Mouse (Mus musculus) telencephalon, adult 2 months (tissue): ENCODE measurements around the gene Ctnnd2.
A peak's percentile ranks its signal among the peaks of the same experiment; 100 is the strongest.

Experiments used
- DNase-seq: peaks from one replicate; pipeline ENCODE4 v3.0.0-alpha.2; 2011; ENCODE audit warnings: low read depth, low spot score

The Ctnnd2 gene

DNA sequence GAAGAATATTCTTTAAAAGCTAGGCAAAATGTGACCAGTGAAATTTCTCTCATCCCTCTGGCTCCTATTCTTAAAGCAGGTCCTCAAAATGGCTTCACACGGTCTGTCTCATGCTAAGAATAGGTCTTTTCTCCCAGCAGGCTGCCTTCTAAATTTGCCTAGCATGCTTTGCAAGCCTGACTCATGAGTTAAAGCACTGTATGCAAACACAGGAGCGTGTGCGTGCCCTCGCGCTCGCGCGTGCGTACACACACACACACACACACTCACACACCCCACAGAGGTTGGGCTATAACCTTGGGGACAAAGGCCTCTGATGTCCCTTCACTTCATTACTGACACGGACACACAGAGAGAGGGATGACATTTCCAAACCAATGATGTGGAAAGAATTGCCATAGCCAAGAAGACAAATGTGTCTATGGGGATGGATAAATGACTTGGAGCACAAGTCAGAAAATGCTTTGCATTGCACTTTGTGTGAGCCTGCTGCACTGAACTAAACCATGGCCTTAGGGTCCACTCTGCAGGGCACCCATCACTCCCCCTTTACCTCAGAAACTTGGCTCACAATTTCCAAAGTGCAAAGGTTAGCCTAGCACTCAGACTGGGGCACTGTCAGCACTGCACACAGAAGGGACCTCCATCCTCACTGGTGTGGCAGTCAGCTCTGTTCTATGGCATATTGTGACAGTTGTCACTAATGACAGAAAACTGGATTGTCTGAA, 536.8 kb downstream of the Ctnnd2 start:
- peak; percentile 89 for DNase-seq

GRCm38 (mm10) chr15:30709754-30710105, 537.3 kb downstream of the Ctnnd2 start:
- no peak for DNase-seq

DNA sequence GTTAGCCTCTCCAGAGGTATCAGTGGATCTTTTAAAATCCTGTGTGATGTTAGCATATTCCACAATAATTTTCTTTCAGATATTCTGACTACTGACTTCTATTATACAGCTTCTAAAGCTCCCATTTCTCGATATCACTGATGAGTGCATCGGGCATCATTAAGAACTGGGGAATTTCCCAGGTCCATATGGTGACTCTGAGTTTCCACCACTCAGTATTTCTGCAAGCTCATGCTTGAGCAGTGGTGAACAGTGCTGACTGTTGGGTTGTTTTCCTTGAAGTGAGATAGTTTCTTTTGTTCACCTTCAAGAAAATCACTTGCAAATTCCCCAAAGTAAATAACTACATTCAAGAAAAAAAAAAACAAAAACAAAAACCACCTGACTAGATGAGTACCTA, 542.4 kb downstream of the Ctnnd2 start:
- no peak for DNase-seq

GRCm38 (mm10) chr15:30718811-30719210, 546.4 kb downstream of the Ctnnd2 start:
- DNase-seq: no peak

- DNase-seq: peak; percentile 70
Measured at GRCm38 (mm10) chr15:30719226-30719625, 546.8 kb downstream of the Ctnnd2 start.

DNA sequence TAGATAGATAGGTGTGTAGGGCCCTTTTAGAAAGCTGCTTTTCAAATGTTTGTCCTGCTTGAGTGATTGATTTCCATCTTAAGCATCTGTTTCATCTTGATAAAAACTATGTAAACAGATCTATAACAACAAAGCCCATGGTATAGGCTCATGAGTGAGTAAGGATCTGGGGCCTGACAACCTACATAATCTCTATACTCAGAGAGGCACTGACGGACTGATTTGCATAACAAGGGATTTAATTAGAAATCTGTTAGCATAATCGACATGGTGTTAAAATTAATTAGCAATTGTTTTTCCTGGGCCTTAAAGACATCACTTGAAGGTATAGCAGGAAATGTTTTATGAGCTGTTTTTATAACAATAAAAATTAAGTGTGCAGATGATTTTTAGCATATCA, 548.7 kb downstream of the Ctnnd2 start:
- DNase-seq: no peak

DNA sequence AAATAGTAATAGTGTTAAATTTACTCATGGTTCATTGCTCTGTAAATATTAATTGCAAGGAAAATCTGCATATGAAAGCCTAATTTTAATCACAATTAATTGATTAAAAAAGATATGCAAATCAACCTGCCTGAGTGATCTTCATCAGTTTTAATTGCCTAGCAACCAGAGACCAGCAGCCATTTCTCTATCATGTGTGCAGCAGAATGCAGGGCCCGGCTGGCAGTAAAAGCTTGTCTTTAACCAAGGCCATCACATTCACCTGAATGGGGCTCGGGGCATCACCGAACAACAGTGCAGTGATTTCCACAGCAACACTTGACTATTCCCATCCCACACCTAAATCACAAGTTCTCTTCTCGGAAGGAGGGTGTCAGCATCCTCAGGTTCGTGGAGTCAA, 553.7 kb downstream of the Ctnnd2 start:
- DNase-seq: no peak

- DNase-seq: no peak
Measured at GRCm38 (mm10) chr15:30738178-30738577, 565.8 kb downstream of the Ctnnd2 start.

DNA sequence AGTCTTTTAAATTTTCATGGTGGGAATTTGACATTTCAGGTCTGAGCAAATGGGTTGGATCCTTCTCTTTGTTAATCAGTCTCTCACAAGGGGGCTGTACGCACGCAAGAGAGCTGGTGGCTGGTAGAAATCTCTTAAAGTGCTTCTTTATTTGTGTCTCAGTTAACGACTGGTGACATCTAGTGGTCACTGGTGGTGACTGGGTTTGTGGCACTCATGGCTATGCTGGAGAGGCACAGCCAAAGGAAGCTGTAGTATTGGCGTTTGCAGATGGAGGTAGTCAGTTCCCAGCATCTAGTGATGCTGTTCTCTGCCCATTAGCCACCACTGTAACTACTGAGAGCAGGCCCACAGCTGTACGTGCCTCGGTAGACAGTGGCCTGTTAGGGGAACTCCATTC, 568.3 kb downstream of the Ctnnd2 start:
- peak; percentile 68 for DNase-seq

DNA sequence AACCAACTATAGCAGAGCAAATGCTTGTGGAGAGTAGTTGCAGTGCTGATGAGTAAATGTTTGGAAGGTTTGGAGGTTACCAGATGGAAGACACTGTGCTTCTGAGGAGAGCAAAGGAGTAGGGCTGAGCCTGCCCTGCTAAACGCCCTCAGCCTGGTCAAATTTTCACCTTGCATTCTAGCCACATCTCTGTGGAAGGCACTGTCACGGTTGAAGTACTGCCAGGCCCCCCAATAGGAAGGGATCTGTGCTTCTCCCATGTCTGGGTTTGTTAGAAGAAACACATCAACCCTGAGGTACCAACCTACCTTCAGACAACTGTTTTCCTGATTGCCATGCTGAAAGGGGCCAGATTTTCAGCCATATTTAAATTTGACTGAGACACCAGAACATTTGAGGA, 585.6 kb downstream of the Ctnnd2 start:
- no peak for DNase-seq

DNA sequence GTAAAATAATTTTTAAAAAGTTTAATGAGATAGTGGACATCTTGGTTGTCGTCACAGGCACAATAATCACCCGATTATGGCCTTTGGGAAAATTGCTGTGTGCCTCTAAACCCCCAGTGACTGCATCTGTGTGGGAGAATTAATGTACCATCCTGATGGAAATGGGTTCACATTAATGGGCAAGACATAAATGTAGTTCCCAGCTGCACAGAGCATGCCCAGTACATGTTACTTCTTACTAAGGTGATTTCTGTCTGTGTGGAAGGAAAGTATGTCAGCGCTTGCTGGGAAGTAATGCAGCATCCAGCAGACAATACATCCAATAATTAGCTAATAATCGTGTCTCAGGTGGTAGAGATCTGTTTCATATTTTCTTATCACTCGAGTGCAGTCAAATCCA, 589.8 kb downstream of the Ctnnd2 start:
- DNase-seq: no peak

- no peak for DNase-seq
Measured at GRCm38 (mm10) chr15:30762695-30763285, 590.4 kb downstream of the Ctnnd2 start.

DNA sequence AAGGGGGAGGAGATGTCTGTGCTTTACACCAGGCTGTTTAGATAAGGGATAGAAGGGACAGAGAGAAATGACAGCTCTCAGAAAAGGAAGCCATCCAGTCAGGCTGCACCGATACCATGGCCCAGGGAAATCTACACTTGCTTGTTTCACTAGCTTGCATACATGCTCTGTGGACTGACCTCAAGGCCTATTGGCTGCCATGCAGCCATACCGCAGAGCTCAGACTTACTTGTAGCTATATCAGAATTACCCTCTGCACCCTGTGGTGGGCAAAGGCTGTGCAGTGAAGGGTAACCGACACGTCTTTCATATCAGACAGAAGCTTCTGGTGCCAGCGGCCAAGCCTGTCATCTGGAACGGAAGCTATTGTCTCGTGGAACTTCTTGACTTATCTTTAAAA, 604.5 kb downstream of the Ctnnd2 start:
- no peak for DNase-seq

DNA sequence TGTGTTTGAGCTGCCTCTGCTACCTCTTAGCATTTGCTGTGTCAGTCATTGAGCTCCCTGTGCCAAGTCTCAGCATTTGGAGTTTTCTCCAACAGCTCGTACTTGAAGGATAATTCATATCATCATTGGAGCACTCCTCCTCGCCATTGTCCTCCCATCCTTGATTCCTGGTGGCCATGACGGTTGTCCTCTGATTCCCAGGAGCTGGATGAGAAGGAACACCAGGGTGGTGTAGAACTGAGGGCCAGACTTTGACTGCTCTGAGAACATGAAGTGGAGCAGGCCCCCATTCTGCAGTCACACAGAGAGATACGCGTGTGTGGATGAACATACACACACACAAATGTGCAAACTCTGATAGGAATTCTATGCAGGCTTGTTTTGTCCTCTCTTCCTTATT, 605.4 kb downstream of the Ctnnd2 start:
- no peak for DNase-seq

- no peak for DNase-seq
Measured at GRCm38 (mm10) chr15:30779903-30780302, 607.5 kb downstream of the Ctnnd2 start.

DNA sequence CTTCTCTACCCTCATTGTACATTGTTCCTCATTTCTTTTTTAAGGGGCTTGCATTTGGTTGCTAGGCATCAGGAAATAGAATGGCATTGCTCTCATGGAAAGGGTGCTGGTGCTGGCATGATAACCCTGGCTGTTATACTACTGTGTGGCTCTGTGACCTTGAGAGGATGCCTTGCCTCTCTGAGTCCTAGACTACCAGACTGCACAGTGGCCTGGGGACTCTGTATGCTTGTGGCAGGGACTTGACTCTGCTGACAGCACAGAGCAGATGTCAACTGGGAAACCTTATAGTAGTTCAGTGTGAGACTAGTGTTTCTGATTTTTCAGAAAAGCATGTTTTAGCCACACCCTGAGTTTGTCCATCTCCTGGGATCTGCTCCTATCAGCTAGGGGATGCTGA, 608.6 kb downstream of the Ctnnd2 start:
- DNase-seq: no peak

- DNase-seq: no peak
Measured at GRCm38 (mm10) chr15:30785706-30786320, 613.4 kb downstream of the Ctnnd2 start.

- DNase-seq: no peak
Measured at GRCm38 (mm10) chr15:30793260-30793659, 620.9 kb downstream of the Ctnnd2 start.

DNA sequence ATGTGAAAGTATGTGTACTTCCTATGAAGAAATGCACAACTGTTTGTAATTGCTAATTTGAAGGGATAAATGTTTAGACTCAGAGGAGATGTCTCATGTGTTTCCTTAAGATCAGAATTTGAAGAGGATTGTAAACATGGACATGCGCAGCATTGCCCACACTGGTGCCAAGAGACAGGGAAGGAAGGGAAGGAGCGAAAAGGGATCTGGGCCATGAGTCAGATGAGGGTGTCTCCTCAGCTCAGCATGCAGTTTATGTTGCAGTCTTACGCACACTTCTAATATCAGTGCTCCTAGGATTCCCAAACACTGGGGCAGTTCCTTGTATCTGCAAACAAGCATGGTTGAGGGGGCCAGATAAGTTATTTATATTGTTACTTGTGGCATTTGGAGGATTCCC, 623.3 kb downstream of the Ctnnd2 start:
- no peak for DNase-seq

- DNase-seq: peak; percentile 34
Measured at GRCm38 (mm10) chr15:30827424-30828263, 655.3 kb downstream of the Ctnnd2 start.

DNA sequence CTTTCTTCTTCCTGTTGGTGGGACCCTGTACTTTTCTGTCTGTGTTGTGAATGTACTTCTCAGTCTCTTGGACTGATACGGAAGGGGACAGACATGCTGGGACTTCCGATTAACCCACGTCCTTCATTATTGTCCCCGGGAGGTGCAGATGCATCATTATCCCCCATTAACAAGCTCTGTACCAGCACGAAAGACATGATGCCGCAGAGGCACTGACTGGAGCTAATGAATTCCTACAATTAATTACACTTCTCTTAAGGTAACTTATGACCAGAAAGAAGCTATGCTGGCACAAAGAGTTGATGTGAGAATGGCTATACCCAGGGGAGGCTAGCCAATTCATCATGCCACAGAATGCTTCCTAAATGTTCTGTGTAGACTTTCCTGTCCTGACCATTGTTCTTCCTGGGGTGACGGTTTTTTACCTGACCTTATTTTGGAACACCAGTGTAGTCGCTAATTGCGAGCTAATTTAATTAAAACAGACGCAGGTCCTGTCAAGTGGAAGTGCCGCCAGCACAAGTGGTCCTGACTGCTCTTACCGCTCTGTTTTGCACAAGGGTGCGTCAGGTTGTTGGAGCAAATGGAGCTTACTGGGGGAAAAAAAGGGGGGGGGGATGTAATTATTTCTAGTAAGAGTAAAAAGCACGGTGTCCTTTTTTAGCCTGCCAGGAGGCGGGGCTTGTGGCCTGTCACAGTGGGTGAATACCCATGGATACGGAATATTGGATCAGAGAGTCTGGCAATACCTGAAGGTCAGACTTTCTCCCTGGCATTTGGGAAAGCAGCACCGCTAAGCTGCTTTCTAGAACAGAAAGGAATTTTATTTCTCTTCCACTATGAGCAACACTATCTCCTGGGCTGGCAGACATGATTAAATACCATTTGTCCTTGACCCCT, 685.1 kb downstream of the Ctnnd2 start:
- DNase-seq: no peak
